Mouse (Mus musculus) forebrain, embryonic 12.5 days (tissue): ENCODE measurements at regions not wholly inside any gene's neighbourhood (a gene's known extent, or its start where the extent isn't known, plus 50 kb on each side); places are given as distances from the start of the nearest gene placed in this dataset.

Experiments
- ATAC-seq: fragments of 200-750 bp; cut with Nextera tagmentation; 2 replicates; pipeline ENCODE4 v1.8.0; 2017; ENCODE audit warnings: moderate TSS enrichment; ENCODE audit not compliant: low FRiP score
- H3K27ac ChIP-seq: fragments of 300-500 bp; sonication (generic); 2 replicates; pipeline ENCODE4 v1.5.1; 2016; ENCODE audit warnings: mild to moderate bottlenecking
- H3K27me3 ChIP-seq: fragments of 300-500 bp; sonication (generic); 2 replicates; pipeline ENCODE4 v1.6.1; 2016; ENCODE audit warnings: mild to moderate bottlenecking
- H3K36me3 ChIP-seq: fragments of 300-500 bp; sonication (generic); replicated peaks from 2 replicates; pipeline ENCODE4 v1.6.1; 2016; ENCODE audit warnings: mild to moderate bottlenecking
- H3K4me1 ChIP-seq: fragments of 300-500 bp; sonication (generic); 2 replicates; pipeline ENCODE4 v1.6.1; 2016
- H3K4me2 ChIP-seq: fragments of 300-500 bp; sonication (generic); 2 replicates; pipeline ENCODE4 v1.6.1; 2016; ENCODE audit warnings: mild to moderate bottlenecking, moderate library complexity
- H3K4me3 ChIP-seq: fragments of 300-500 bp; sonication (generic); replicated peaks from 2 replicates; pipeline ENCODE4 v1.5.1; 2016; ENCODE audit warnings: mild to moderate bottlenecking
- H3K9ac ChIP-seq: fragments of 300-500 bp; sonication (generic); 2 replicates; pipeline ENCODE4 v1.6.1; 2016; ENCODE audit warnings: mild to moderate bottlenecking
- H3K9me3 ChIP-seq: fragments of 300-500 bp; sonication (generic); 2 replicates; pipeline ENCODE4 v1.6.1; 2016
- WGBS: fragments of 180-500 bp; shearing (Covaris S2); methylation state at CpG from one replicate; pipeline ENCODE4 v1.1.7; 2016; 5-methylcytosine and 5-hydroxymethylcytosine counted together

DNA sequence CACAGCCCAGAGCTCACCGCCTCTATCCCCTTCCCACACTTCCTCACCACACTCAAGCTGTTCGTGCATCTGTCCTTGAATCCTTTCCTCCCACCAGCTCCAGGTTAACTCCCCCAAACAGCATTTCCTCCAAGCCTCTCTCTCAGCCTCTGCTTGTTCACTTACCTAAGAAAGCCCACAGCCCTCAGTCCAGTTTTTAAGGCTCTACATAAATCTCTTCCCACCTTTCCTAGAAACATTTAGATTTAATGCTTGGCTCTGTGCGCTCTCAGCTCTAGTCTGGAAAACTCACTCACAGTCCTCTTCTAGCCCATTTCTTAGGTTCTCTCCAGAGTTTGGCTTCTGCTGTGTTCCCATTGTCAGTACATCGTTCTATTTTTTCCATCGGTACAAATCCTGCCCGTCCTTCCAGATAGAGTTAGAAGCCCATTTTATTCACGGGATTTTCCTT lies 242.9 kb upstream of the Adgrl2 start:
- Histone ChIP-seq H3K4me3 (no peak overlapping the region), H3K36me3 (no peaks in the 10 kb centered on the region), H3K27me3 (0 out of 2 replicates have a peak, but pooled peaks cover 9% of the 10 kb centered on the region), H3K4me2 (no peak overlapping the region), H3K4me1 (no peaks in the 10 kb centered on the region), H3K9ac (no peak overlapping the region), H3K9me3 (no peaks in the 10 kb centered on the region), H3K27ac (no peak overlapping the region)
- no peak for ATAC-seq
- WGBS = 78% methylated on average over 7 of the region's 7 CpGs

DNA sequence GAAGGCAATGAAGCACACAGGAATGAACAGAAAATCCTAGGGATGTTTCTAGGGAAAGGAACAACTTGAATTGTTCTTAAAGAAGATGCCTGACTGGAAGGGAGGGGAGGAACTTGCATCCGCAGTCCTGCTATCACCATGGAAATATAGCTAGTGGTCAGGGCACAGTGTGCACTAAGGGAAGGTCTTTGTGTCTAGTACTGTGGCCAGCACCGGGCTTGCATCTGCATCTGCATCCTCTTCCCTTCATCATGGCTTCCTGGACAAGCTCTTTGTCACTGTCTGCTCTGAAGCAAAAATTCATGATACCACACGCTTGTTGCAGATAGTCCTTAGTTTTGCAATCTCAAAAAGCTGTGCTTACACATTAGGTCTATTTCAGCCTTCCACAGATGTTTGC lies 241.0 kb upstream of the Adgrl2 start:
- H3K4me2 ChIP-seq = no peak overlapping the region
- no peak overlapping the region for H3K9ac ChIP-seq
- no peak for ATAC-seq
- no peaks in the 10 kb centered on the region for H3K4me1 ChIP-seq
- no peaks in the 10 kb centered on the region for H3K36me3 ChIP-seq
- H3K9me3 ChIP-seq = no peaks in the 10 kb centered on the region
- no peak overlapping the region for H3K27ac ChIP-seq
- no peak overlapping the region for H3K4me3 ChIP-seq
- 0 out of 2 replicates have a peak, but pooled peaks cover 6% of the 10 kb centered on the region for H3K27me3 ChIP-seq
- 92% methylated on average over 3 of the region's 3 CpGs for WGBS

DNA sequence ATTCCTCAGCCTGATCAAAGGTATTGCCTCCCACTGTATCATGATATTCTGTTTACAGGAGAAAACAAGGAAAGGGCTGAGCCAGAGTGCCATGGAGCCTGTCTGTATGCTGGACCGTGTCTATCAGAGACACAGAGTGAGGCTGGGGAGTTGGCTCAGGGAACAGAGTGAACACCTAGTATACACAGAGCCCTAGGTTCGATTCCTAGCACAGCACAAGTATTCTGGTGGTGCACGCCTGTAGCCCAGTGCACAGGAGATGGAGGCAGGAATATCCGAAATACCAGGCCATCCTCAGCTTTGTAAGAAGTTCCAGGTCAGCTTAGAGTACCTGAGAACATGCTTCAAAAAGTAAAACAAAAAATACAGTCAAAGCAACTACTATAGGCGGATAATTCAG lies 237.2 kb upstream of the Adgrl2 start:
- no peak overlapping the region for H3K4me2 ChIP-seq
- H3K4me3 ChIP-seq = no peak overlapping the region
- no peaks in the 10 kb centered on the region for H3K4me1 ChIP-seq
- H3K9me3 ChIP-seq = no peaks in the 10 kb centered on the region
- WGBS = 84% methylated on average over 5 of the region's 5 CpGs
- no peak overlapping the region for H3K27ac ChIP-seq
- no peak for ATAC-seq
- H3K27me3 ChIP-seq = 0 out of 2 replicates have a peak, but pooled peaks cover 6% of the 10 kb centered on the region
- no peaks in the 10 kb centered on the region for H3K36me3 ChIP-seq
- no peak overlapping the region for H3K9ac ChIP-seq

DNA sequence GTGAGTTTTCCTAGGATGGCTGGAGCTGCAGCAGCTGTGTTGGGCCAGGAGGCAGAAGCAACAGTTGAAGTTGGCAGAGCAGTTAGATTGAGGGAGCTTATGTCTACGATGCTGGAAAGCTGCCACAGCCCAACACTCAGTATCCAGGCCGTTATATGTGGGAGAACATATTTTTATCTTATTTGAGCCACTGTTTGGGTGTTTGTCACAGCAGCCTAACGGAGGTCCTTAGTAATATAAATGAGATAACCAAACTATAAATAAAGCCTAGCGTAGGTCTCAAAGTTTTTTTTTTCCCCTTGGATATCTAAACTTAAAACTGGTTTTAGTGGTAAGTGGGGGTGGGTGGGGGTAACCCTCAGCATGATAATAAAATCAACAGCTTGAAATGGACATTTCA lies 236.4 kb upstream of the Adgrl2 start:
- Histone ChIP-seq H3K4me1 (no peaks in the 10 kb centered on the region), H3K27me3 (0 out of 2 replicates have a peak, but pooled peaks cover 6% of the 10 kb centered on the region), H3K36me3 (no peaks in the 10 kb centered on the region), H3K27ac (no peak overlapping the region), H3K9ac (no peak overlapping the region), H3K9me3 (no peaks in the 10 kb centered on the region), H3K4me3 (no peak overlapping the region), H3K4me2 (no peak overlapping the region)
- ATAC-seq = no peak
- WGBS = 86% methylated on average over 4 of the region's 4 CpGs

- H3K9me3 ChIP-seq = no peaks in the 10 kb centered on the region
- no peak for ATAC-seq
- no peak overlapping the region for H3K4me3 ChIP-seq
- WGBS = 91% methylated on average over 17 of the region's 17 CpGs
- H3K9ac ChIP-seq = no peak overlapping the region
- H3K4me2 ChIP-seq = no peak overlapping the region
- H3K4me1 ChIP-seq = no peaks in the 10 kb centered on the region
- no peak overlapping the region for H3K27ac ChIP-seq
- no peaks in the 10 kb centered on the region for H3K36me3 ChIP-seq
- peaks cover under 1% of the 10 kb centered on the region; the same call in 1 of the 2 replicates for H3K27me3 ChIP-seq
Measured at GRCm38 (mm10) chr3:149225684-149226083, 235.3 kb upstream of the Adgrl2 start.

GRCm38 (mm10) chr3:149224271-149224670 lies 233.9 kb upstream of the Adgrl2 start:
- H3K4me1 ChIP-seq = peaks cover 9% of the 10 kb centered on the region; the same call in 1 of the 2 replicates
- WGBS = 93% methylated on average over 4 of the region's 4 CpGs
- H3K9ac ChIP-seq = no peak overlapping the region
- no peaks in the 10 kb centered on the region for H3K9me3 ChIP-seq
- no peaks in the 10 kb centered on the region for H3K36me3 ChIP-seq
- no peak overlapping the region for H3K4me2 ChIP-seq
- peaks cover 7% of the 10 kb centered on the region; the same call in 1 of the 2 replicates for H3K27me3 ChIP-seq
- no peak for ATAC-seq
- no peak overlapping the region for H3K27ac ChIP-seq
- H3K4me3 ChIP-seq = no peak overlapping the region

- H3K36me3 ChIP-seq = no peaks in the 10 kb centered on the region
- peaks cover 7% of the 10 kb centered on the region; the same call in 1 of the 2 replicates for H3K27me3 ChIP-seq
- H3K27ac ChIP-seq = no peak overlapping the region
- H3K4me2 ChIP-seq = no peak overlapping the region
- H3K9ac ChIP-seq = no peak overlapping the region
- peaks cover 12% of the 10 kb centered on the region; the same call in 1 of the 2 replicates for H3K4me1 ChIP-seq
- ATAC-seq = no peak
- 93% methylated on average over 5 of the region's 5 CpGs for WGBS
- H3K9me3 ChIP-seq = no peaks in the 10 kb centered on the region
- no peak overlapping the region for H3K4me3 ChIP-seq
Measured at GRCm38 (mm10) chr3:149223776-149224175, 233.4 kb upstream of the Adgrl2 start.

DNA sequence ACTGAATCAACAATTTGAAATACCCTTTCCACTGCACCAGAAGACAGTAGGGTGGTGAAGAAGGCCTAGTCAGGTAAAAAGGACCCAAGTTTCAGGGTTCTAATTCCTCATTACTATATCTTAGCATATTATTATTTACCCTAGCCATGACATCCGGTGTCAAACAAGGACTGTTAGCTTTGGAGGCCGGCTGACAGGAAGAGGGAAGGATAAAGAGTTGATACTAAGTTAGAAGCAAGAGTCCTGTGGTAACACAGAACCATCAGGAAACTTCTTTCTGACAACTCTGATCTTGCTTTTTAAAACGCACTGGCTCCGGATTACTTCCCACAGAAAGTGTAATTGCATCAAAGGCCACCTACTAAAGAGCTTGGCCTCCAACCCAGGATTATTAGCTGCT lies 230.6 kb upstream of the Adgrl2 start:
- no peaks in the 10 kb centered on the region for H3K36me3 ChIP-seq
- no peaks in the 10 kb centered on the region for H3K9me3 ChIP-seq
- no peak overlapping the region for H3K4me3 ChIP-seq
- WGBS = 76% methylated on average over 4 of the region's 4 CpGs
- H3K27ac ChIP-seq = no peak overlapping the region
- peaks cover 12% of the 10 kb centered on the region; the same call in 1 of the 2 replicates for H3K4me1 ChIP-seq
- peaks cover 7% of the 10 kb centered on the region; the same call in 1 of the 2 replicates for H3K27me3 ChIP-seq
- H3K9ac ChIP-seq = no peak overlapping the region
- H3K4me2 ChIP-seq = no peak overlapping the region
- ATAC-seq = no peak

DNA sequence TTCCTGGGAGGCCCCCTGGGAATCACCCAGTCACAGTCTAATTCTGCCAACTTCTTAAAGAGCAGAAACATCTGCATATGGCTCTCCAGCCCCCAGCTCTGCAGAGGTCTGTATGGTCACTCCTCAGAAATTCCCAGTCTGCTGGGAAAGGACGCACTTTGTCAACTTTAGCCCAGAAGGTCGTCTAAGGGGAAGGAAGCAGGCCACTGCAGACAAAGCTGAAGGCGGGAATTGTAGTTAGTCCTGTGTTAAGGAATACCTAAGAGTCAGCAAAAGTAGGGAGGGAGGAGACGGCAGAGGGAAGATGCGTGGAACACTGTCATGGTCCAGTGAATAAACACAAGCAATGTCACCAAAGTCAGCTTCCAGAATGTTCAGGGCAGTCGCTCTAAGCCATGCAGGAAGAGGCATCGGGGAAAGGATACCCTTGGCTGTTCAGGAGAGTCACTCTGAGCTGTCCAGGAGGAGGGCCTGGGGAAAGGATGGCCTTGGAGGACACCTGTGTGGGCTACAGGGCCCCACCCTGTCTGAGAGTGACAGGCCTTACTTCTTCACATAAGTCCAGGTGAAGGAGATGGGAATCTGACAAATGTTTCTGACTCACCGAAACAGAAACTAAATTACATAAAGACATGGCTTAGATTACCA lies 230.1 kb upstream of the Adgrl2 start:
- Histone ChIP-seq H3K4me3 (no peak overlapping the region), H3K27me3 (peaks cover 7% of the 10 kb centered on the region; the same call in 1 of the 2 replicates), H3K9me3 (no peaks in the 10 kb centered on the region), H3K9ac (no peak overlapping the region), H3K4me2 (no peak overlapping the region), H3K4me1 (peaks cover 12% of the 10 kb centered on the region; the same call in 1 of the 2 replicates), H3K27ac (no peak overlapping the region), H3K36me3 (no peaks in the 10 kb centered on the region)
- no peak for ATAC-seq
- WGBS = 59% methylated on average over 8 of the region's 8 CpGs

GRCm38 (mm10) chr3:149219381-149220303 lies 229.3 kb upstream of the Adgrl2 start:
- H3K4me2 ChIP-seq = no peak overlapping the region
- no peak overlapping the region for H3K27ac ChIP-seq
- H3K27me3 ChIP-seq = peaks cover 7% of the 10 kb centered on the region; the same call in 1 of the 2 replicates
- H3K9ac ChIP-seq = no peak overlapping the region
- no peak overlapping the region for H3K4me3 ChIP-seq
- 21% methylated on average over 14 of the region's 14 CpGs for WGBS
- no peaks in the 10 kb centered on the region for H3K36me3 ChIP-seq
- H3K9me3 ChIP-seq = no peaks in the 10 kb centered on the region
- ATAC-seq = no peak; the same call in 1 of the 2 replicates
- peaks cover 12% of the 10 kb centered on the region; the same call in 1 of the 2 replicates for H3K4me1 ChIP-seq

- ATAC-seq = no peak
- H3K4me2 ChIP-seq = no peak overlapping the region
- H3K27ac ChIP-seq = no peak overlapping the region
- H3K9me3 ChIP-seq = no peaks in the 10 kb centered on the region
- no peak overlapping the region for H3K4me3 ChIP-seq
- peaks cover 7% of the 10 kb centered on the region; the same call in 1 of the 2 replicates for H3K27me3 ChIP-seq
- peaks cover 12% of the 10 kb centered on the region; the same call in 1 of the 2 replicates for H3K4me1 ChIP-seq
- no peaks in the 10 kb centered on the region for H3K36me3 ChIP-seq
- WGBS = 89% methylated on average over 9 of the region's 9 CpGs
- no peak overlapping the region for H3K9ac ChIP-seq
Measured at GRCm38 (mm10) chr3:149217916-149218803, 227.8 kb upstream of the Adgrl2 start.
